Comparison of ENCODE assay signal across 30 mouse cellular contexts in the genomic region with DNA sequence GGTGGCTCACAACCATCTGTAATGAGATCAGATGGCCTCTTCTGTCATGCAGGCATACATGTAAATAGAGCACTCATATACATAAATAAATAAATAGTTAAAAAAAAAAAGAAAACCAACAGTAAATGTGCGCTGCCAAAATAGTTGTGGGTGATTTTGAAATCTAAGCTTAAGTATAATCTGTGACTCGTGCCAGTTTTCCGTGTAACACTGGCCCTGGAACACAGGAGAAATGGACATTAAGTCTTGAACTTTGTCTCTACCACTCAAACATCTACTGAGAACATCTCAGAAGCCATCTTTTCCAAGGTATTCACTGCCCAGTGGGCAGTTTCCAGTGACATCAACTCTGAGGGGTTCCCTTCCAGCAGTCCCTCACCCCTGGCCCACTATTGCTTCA. TPM values are rescaled to one million over a fixed set of nuclear protein-coding genes. Genes with fewer than 3 reads are reported as not detected.
DNase-seq lines count a peak whose midpoint lies in the region; ATAC-seq and TF ChIP-seq lines count a peak whose summit lies in the region.
"Had no signal": no experiment of that assay in that cellular context is flagged by ENCODE, and none has a peak within 500 bp of the region (broad histone marks: within the 10 kb centered on the region; RNA-seq: fewer than 3 reads in every experiment).

No protein-coding gene starts in this region.

- no peak for TF ChIP-seq EP300 in lung, postnatal 0 days (IDR thresholded peaks at IDR 0.05)

- H3K36me3 ChIP-seq in lung, postnatal 0 days (ENCODE audit: insufficient read depth, low read length), result no peaks in the 10 kb centered on the region
- H3K36me3 ChIP-seq in myocyte (ENCODE audit: control insufficient read depth, insufficient read depth), result no peaks in the 10 kb centered on the region
- H3K36me3 ChIP-seq in hindbrain, postnatal 0 days (ENCODE audit: insufficient read depth, low read length), result no peaks in the 10 kb centered on the region
- H3K36me3 ChIP-seq: embryonic facial prominence, embryonic 10.5 days; embryonic facial prominence, embryonic 13.5 days; heart, embryonic 12.5 days; heart, embryonic 15.5 days; hindbrain, embryonic 10.5 days; hindbrain, embryonic 13.5 days had no signal

- H3K4me2 ChIP-seq in lung, postnatal 0 days (replicated peaks; ENCODE audit: low read depth, low read length), result no peak overlapping the region
- peak overlapping the region; percentile 5 for H3K4me2 ChIP-seq in myocyte (ENCODE audit: low read depth)
- H3K4me2 ChIP-seq in hindbrain, postnatal 0 days (ENCODE audit: low read depth, low read length), result no peak overlapping the region
- H3K4me2 ChIP-seq: embryonic facial prominence, embryonic 13.5 days; heart, embryonic 12.5 days; heart, embryonic 15.5 days; hindbrain, embryonic 13.5 days had no signal

- no peak overlapping the region for H3K9ac ChIP-seq in lung, postnatal 0 days (replicated peaks; ENCODE audit: low read depth)
- no peak overlapping the region for H3K9ac ChIP-seq in hindbrain, postnatal 0 days (replicated peaks; ENCODE audit: low read length)
- H3K9ac ChIP-seq: embryonic facial prominence, embryonic 13.5 days; forebrain, postnatal 0 days; heart, embryonic 12.5 days; heart, embryonic 15.5 days; hindbrain, embryonic 13.5 days had no signal

- H3K9me3 ChIP-seq in lung, postnatal 0 days (ENCODE audit: low read length), result no peaks in the 10 kb centered on the region
- H3K9me3 ChIP-seq in hindbrain, postnatal 0 days (ENCODE audit: low read length), result no peaks in the 10 kb centered on the region
- H3K9me3 ChIP-seq: embryonic facial prominence, embryonic 10.5 days; embryonic facial prominence, embryonic 13.5 days; heart, embryonic 12.5 days; heart, embryonic 15.5 days; hindbrain, embryonic 10.5 days; hindbrain, embryonic 13.5 days had no signal

- TF ChIP-seq POLR2A in myocyte (IDR thresholded peaks at IDR 0.05; ENCODE audit: insufficient read length, low read depth), result no peak

- no peaks in the 10 kb centered on the region for H3K79me2 ChIP-seq in myocyte (ENCODE audit: control insufficient read depth, insufficient read depth)

- DNase-seq in lung, postnatal 0 days (ENCODE audit: low spot score), result peak; percentile 32
- no peak for DNase-seq in lung, postnatal 4 days
- DNase-seq in adipocyte (ENCODE audit: low spot score), result peak; percentile 84
- no peak for DNase-seq in hindbrain, postnatal 0 days (ENCODE audit: low spot score)
- no peak for DNase-seq in left cerebral cortex, adult 11 months (ENCODE audit: low spot score)
- DNase-seq: adrenal gland, adult 2 months; adrenal gland, postnatal 14 days; cerebellum, adult 11-12 months; cerebellum, adult 8-10 months; cerebellum, postnatal 10 days; cerebellum, postnatal 36 days; embryo, embryonic 11 days; forebrain, postnatal 0 days; gastrocnemius, adult 2 months; gastrocnemius, postnatal 14 days; heart, adult 11 months; heart, postnatal 10 days; heart, postnatal 36 days had no signal

- ATAC-seq in lung, postnatal 0 days, result no peak
- no peak for ATAC-seq in hindbrain, postnatal 0 days
- ATAC-seq: forebrain, embryonic 14.5 days; forebrain, postnatal 0 days; hindbrain, embryonic 16.5 days; inflammation-experienced regulatory T-cells, adult 6 months; intestine, postnatal 0 days; Patski had no signal

- WGBS in lung, postnatal 0 days, result 70% methylated on average over 3 of the region's 3 CpGs
- 90% methylated on average over 3 of the region's 3 CpGs for WGBS in hindbrain, postnatal 0 days

- H3K4me1 ChIP-seq in lung, postnatal 0 days (ENCODE audit: insufficient read depth, low read depth, low read length), result no peaks in the 10 kb centered on the region
- H3K4me1 ChIP-seq in hindbrain, postnatal 0 days (ENCODE audit: insufficient read depth, low read length), result no peaks in the 10 kb centered on the region
- H3K4me1 ChIP-seq: embryonic facial prominence, embryonic 10.5 days; embryonic facial prominence, embryonic 13.5 days; heart, embryonic 12.5 days; heart, embryonic 15.5 days; hindbrain, embryonic 10.5 days; hindbrain, embryonic 13.5 days had no signal

- no peaks in the 10 kb centered on the region for H3K27me3 ChIP-seq in lung, postnatal 0 days (replicated peaks; ENCODE audit: insufficient read depth, low read length)
- no peaks in the 10 kb centered on the region for H3K27me3 ChIP-seq in myocyte (ENCODE audit: control insufficient read depth, insufficient read depth, insufficient read length)
- H3K27me3 ChIP-seq in hindbrain, postnatal 0 days (ENCODE audit: insufficient read depth, low read length), result no peaks in the 10 kb centered on the region
- H3K27me3 ChIP-seq: heart, embryonic 12.5 days; heart, embryonic 15.5 days; Patski had no signal

- no peak for TF ChIP-seq CTCF in lung, postnatal 0 days (IDR thresholded peaks at IDR 0.05)
- TF ChIP-seq CTCF in hindbrain, postnatal 0 days (IDR thresholded peaks at IDR 0.05; ENCODE audit: low read depth), result no peak

- H3K4me3 ChIP-seq in lung, postnatal 0 days (ENCODE audit: low read depth, low read length), result no peak overlapping the region
- H3K4me3 ChIP-seq in myocyte, result no peak overlapping the region
- H3K4me3 ChIP-seq in hindbrain, postnatal 0 days (ENCODE audit: low read length), result no peak overlapping the region
- H3K4me3 ChIP-seq: embryonic facial prominence, embryonic 10.5 days; embryonic facial prominence, embryonic 13.5 days; gastrocnemius, adult 2 months; heart, embryonic 12.5 days; heart, embryonic 15.5 days; hindbrain, embryonic 10.5 days; hindbrain, embryonic 13.5 days had no signal

- no peak overlapping the region for H3ac ChIP-seq in myocyte (ENCODE audit: control insufficient read depth, insufficient read length)

- no peak overlapping the region for H3K27ac ChIP-seq in lung, postnatal 0 days (ENCODE audit: low read length)
- no peak overlapping the region for H3K27ac ChIP-seq in hindbrain, postnatal 0 days
- H3K27ac ChIP-seq: embryonic facial prominence, embryonic 10.5 days; embryonic facial prominence, embryonic 13.5 days; gastrocnemius, adult 2 months; heart, embryonic 15.5 days; hindbrain, embryonic 10.5 days; hindbrain, embryonic 13.5 days had no signal

TF ChIP-seq in myocyte, 11 proteins besides CTCF, POLR2A, EP300 and RAD21:
- TF ChIP-seq SRF (IDR thresholded peaks at IDR 0.05; ENCODE audit: control insufficient read depth, insufficient read length, low read depth) (no peak), REST (IDR thresholded peaks at IDR 0.05; ENCODE audit: insufficient read depth, insufficient read length) (no peak), CEBPB (IDR thresholded peaks at IDR 0.05; ENCODE audit: insufficient read depth, poor library complexity, severe bottlenecking) (no peak), E2F4 (IDR thresholded peaks at IDR 0.05; ENCODE audit: insufficient read depth) (no peak), POLR2AphosphoS2 (IDR thresholded peaks at IDR 0.05; ENCODE audit: insufficient read length, low read depth) (no peak), TCF3 (IDR thresholded peaks at IDR 0.05; ENCODE audit: insufficient read length, low read depth) (no peak), USF1 (IDR thresholded peaks at IDR 0.05; ENCODE audit: low read depth) (no peak), MYOD1 (IDR thresholded peaks at IDR 0.05; ENCODE audit: control insufficient read depth in 1 of 3, insufficient read length in 2 of 3, low read depth in 2 of 3) (no peak), MYOG (IDR thresholded peaks at IDR 0.05; ENCODE audit: control insufficient read depth in 1 of 3, insufficient read depth in 1 of 3, insufficient read length in 2 of 3, low read depth in 2 of 3) (no peak), MAX (IDR thresholded peaks at IDR 0.05; ENCODE audit: low read depth) (no peak)

RNA-seq across cellular contexts. Expression of a gene that starts 12.2 kb away (rescaled TPM):
- 1.0 and 1.1 TPM in 2 replicates for polyA plus RNA-seq in lung, postnatal 0 days (2015; fragmentation: Nextera tagmentation; extraction: Ambion mirVana)
- 7.5 TPM for polyA plus RNA-seq in myocyte (2012; fragmentation: generic; extraction: Trizol)
- 4.8 and 5.3 TPM in 2 replicates for total RNA-seq in hindbrain, postnatal 0 days (2014; rRNA removed)
- polyA plus RNA-seq in hindbrain, postnatal 0 days (2015; fragmentation: Nextera tagmentation; extraction: Ambion mirVana), result 1.8 and 1.9 TPM in 2 replicates

RNA-seq across cellular contexts. Expression of a gene that starts 57.2 kb away (rescaled TPM):
- polyA plus RNA-seq in lung, postnatal 0 days (2015; fragmentation: Nextera tagmentation; extraction: Ambion mirVana), result 30.5 and 32.8 TPM in 2 replicates
- polyA plus RNA-seq in myocyte (2012; fragmentation: generic; extraction: Trizol), result 18.7 TPM
- 10.5 and 15.0 TPM in 2 replicates for total RNA-seq in hindbrain, postnatal 0 days (2014; rRNA removed)
- 87.9 and 99.3 TPM in 2 replicates for polyA plus RNA-seq in hindbrain, postnatal 0 days (2015; fragmentation: Nextera tagmentation; extraction: Ambion mirVana)

Comparison
In these comparisons a context has a peak if more than half of its experiments do, and no peak if none do; other contexts are left out.
1. DNase-seq: peak in lung, postnatal 0 days (single experiment) and adipocyte (single experiment); none in lung, postnatal 4 days (0 of 2), hindbrain, postnatal 0 days (single experiment) and left cerebral cortex, adult 11 months (single experiment).